Mouse (Mus musculus) heart, postnatal 10 days (tissue): Measurements from ENCODE around the gene Gm1043. TPM values are rescaled to one million over a fixed set of nuclear protein-coding genes. Genes with fewer than 3 reads are reported as not detected.

Experiments used
- DNase-seq, 2 experiments: peaks; one replicate each; pipeline ENCODE4 v3.0.0; 2021
- intact Hi-C: fragments of 180-260 bp; cut with DNase I; formaldehyde crosslinking; loops from one replicate; pipeline ENCODE4 v1.15.1; 2025
- total RNA-seq, 2 experiments: library from RNA; stranded (reverse); gene quantifications; 2 replicates each; pipeline ENCODE4 v1.2.3; 2021

Gene Gm1043
- total RNA-seq, 2 experiments from 2014 or later = not detected

DNA sequence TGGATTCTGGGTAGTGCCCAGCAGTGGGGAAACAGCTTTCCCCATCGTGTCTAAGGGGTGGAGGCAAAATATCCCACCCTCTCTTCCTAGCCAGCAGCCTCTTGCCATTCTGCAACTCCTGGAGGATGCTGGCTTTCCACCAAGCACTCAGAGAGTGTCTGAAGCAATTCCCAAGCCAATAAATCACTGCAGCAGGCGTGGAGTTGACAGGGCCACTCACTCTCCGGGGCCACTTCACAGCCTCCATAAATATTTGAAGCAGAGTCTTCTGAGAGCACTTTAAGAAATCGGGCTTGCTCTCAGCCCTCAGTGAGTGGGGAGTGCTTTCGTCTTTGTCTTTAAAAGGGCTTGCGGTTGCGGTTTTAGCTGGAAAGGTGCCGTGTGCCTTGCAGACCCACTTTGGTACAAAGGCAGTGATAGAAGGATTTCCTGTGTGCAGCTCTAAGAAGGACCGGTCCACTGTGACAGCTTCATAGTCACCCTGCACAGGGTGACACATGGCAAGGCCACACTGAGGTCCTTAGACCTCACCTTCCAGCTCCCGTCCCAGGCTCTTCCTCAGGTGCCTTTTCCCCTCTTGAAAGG is 111.6 kb downstream of the Gm1043 start:
- intact Hi-C loops = no loop called here
- DNase-seq = peak in 1 of 2 experiments; percentile 4

DNA sequence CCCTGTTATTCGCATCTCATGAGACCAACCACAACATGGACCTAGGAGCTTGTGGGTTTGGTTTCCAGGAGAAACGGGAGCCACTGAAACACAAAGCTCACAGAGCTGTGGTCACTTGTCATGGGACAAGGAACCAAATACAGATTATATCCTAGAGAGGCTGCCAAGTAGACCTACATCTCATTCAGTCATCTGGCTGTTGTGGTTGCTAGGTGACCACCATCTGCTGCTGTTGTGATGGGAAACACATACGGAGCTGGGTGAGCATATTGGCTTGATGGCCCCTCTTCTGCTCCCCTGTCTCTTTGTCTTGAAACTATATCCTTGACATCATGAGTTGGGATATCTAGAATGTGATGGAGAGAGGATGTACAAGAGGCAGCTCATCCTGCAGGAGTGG is 112.3 kb downstream of the Gm1043 start:
- DNase-seq = no peak
- intact Hi-C loops = no loop called here

GRCm38 (mm10) chr5:37198011-37198688 is 113.0 kb downstream of the Gm1043 start:
- peak; percentile 13 to 22 for DNase-seq
- intact Hi-C loops = no loop called here

- DNase-seq = no peak
- intact Hi-C loops = no loop called here
Measured at GRCm38 (mm10) chr5:37202285-37202684, 117.1 kb downstream of the Gm1043 start.

GRCm38 (mm10) chr5:37204886-37205285 is 119.7 kb downstream of the Gm1043 start:
- intact Hi-C loops = no loop called here
- DNase-seq = no peak

GRCm38 (mm10) chr5:37205420-37205819 is 120.2 kb downstream of the Gm1043 start:
- intact Hi-C loops = no loop called here
- no peak for DNase-seq

DNA sequence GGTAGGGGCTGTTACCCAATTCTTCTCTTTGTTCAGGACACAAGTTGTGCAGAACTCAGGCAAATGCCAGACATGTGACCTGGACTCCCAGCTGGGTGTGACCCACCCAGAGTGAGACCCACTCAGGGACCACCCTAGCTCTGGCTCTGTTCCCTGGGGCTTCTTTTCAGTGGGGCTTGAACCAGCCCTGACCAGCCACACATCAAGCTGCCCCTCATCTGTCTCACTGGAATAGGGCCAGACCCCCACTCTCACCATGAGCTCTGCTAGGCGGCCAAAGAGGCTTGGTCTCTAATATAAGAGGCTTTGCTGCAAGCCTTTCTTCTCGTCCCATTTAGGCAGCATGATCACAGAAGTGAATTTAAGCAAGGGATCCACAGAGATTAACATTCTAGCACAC is 121.2 kb downstream of the Gm1043 start:
- DNase-seq = no peak
- intact Hi-C loops = no loop called here

- intact Hi-C loops = no loop called here
- DNase-seq = no peak
Measured at GRCm38 (mm10) chr5:37212938-37213708, 128.0 kb downstream of the Gm1043 start.

- no peak for DNase-seq
- intact Hi-C loops = no loop called here
Measured at GRCm38 (mm10) chr5:37213709-37214103, 128.5 kb downstream of the Gm1043 start.

DNA sequence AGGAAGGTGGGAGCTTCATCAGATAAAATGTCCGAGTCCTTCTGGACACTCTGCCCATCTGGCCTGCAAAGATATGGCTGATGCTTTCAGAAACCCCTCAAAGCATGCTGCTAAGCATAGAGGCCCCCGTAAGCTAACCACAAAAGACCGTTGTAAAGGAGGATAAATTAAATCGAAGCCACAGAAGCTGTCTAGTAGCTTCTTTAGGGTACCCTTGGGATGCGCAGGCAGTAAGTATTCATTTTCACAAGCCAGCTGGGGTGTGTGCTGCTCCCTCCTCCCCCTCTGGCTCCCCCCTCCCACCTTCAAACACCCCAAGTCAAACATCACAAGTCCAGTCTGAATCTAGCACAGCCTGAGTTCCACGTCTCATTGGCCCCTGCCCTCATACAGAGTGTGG is 129.4 kb downstream of the Gm1043 start:
- intact Hi-C loops = no loop called here
- DNase-seq = no peak

- intact Hi-C loops = no loop called here
- no peak for DNase-seq
Measured at GRCm38 (mm10) chr5:37215276-37215675, 130.1 kb downstream of the Gm1043 start.

DNA sequence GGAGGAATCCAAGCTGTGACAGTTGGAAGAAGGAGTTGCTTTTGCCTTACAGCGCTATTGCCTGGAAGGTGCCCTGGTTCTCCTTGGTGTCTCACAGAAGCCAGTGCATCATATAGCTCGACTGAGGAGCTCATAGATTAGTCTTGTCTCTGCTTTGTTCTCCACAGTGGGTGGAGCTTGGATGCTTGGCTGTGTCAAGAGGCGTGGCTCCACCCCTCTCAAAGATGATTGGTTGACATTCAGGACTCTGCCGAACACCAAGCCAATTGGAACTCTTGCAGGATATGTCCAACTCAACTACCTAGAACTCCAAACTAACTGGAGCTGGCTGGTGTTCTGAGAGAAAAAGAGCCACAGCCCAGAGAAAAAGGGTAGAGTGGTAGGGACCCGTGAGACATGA is 134.4 kb downstream of the Gm1043 start:
- intact Hi-C loops = no loop called here

GRCm38 (mm10) chr5:37220575-37220974 is 135.4 kb downstream of the Gm1043 start:
- DNase-seq = no peak
- intact Hi-C loops = no loop called here

More for the DNA sequence above, 134.4 kb downstream of the Gm1043 start:
- no peak for DNase-seq

GRCm38 (mm10) chr5:37221563-37221962 is 136.4 kb downstream of the Gm1043 start:
- intact Hi-C loops = no loop called here

DNA sequence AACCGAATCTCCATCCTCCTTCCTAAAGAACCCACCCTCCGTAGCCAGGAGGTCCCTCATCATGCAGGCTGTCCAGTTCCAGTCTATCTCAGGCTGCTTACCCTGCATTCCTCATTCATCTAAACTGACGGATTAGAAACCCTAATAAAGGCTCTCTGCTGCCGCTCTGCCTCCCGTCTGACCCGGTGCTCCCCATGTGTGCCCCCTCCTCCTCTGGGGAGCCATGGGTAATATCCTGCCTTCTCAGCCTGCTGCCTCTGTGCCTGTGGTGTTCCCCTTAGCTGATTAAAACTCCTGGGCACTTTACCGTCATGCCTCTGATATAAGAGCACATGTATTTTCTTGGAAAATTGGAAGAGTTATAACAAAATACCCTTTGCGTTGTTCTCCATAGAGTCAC is 137.1 kb downstream of the Gm1043 start:
- intact Hi-C loops = no loop called here
- DNase-seq = no peak

More at GRCm38 (mm10) chr5:37221563-37221962, 136.4 kb downstream of the Gm1043 start:
- DNase-seq = no peak

DNA sequence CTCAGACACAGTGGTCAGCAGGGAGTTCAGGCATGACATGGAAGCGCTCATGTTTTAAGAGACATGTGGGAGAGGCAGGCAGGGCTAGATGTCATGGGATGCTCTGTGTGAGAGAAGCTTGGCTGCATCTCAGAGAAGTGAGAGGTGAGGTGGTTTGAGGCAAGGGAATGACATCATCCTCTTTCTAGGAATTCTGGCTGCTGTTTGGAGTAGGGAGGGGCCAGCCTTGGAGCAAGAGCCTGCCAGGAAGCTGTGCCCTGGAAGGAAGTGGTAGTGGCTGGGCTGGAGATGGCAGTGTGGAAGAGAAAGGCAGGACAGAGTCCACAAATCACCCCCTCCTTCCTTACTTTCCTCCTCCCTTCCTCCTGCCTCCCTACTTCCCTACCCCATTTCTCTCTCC is 140.5 kb downstream of the Gm1043 start:
- DNase-seq = no peak
- intact Hi-C loops = no loop called here

DNA sequence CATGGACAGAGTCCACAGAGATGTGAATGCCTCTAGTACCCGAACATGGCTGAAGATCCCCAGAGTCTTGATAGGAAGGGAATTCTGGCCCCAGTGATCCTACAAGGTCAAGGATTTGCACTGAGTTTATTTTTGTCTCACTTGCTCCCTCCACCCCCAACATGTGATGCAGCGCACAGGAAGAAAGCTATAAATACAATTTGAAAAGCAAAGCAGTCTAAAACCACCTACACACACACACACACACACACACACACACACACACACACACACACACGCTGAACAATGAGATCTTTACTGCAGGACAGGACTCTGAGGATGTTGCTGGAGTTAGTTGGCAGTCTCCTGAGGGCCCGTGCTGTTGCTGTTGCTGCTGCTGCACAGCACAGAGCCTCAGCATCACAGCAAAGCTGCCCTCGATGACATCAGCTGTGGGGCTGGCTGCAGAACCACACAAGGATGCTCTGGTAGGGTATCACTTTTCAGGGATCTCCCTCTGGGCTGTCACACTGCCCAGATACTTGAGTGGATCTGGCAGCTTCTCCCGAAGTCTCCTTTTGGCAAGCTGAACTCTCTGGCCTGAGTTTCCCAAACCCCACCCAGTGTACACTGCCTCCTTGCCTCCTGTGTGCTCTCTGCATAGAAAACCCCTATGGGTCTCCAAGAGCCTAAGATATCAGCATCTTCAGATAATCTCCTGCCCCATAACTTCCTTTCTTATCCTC is 142.9 kb downstream of the Gm1043 start:
- intact Hi-C loops = no loop called here
- DNase-seq = peak in 1 of 2 experiments; percentile 21

DNA sequence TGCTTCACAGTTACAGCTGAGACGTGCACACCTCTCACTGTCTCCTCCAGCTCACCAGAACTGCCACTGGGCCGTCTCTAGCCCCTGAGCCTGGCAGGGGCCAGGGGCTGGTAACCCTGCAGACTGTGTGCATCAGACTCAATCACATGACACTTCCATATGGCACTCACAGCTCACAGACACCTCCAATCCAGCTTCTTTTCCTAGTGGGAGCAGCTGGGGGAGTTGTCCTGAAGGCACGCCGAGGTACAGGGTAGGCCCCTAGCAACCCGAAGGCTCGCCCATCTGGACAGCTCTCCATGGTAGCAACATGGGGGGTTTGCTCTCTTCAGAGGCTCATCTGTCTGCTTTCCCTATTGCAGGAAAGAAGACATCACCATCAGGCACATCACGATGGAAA is 143.7 kb downstream of the Gm1043 start:
- DNase-seq = no peak
- intact Hi-C loops = no loop called here

- DNase-seq = peak; percentile 32 to 35
- intact Hi-C loops = no loop called here
Measured at GRCm38 (mm10) chr5:37233010-37233557, 147.9 kb downstream of the Gm1043 start.

GRCm38 (mm10) chr5:37238654-37239053 is 153.5 kb downstream of the Gm1043 start:
- intact Hi-C loops = no loop called here
- no peak for DNase-seq

- DNase-seq = peak; percentile 40 to 56
- intact Hi-C loops = no loop called here
Measured at GRCm38 (mm10) chr5:37240550-37240949, 155.4 kb downstream of the Gm1043 start.
